Mouse (Mus musculus) myocyte (in vitro differentiated cells): ENCODE data around the gene Ankrd6. TPM values are rescaled to one million over a fixed set of nuclear protein-coding genes. Genes with fewer than 3 reads are reported as not detected.

Source experiments
- H3K27me3 ChIP-seq: one replicate; pipeline ENCODE4 v1.6.1; 2011; ENCODE audit not compliant: control insufficient read depth, insufficient read depth, insufficient read length
- H3K36me3 ChIP-seq: one replicate; pipeline ENCODE4 v1.6.1; 2011; ENCODE audit not compliant: control insufficient read depth, insufficient read depth
- H3K4me2 ChIP-seq: one replicate; pipeline ENCODE4 v1.6.1; 2011; ENCODE audit warnings: low read depth, control low read depth
- H3K4me3 ChIP-seq: one replicate; pipeline ENCODE4 v1.5.1; 2011; ENCODE audit warnings: mild to moderate bottlenecking, control low read depth, moderate library complexity
- H3K79me2 ChIP-seq: one replicate; pipeline ENCODE4 v1.6.1; 2011; ENCODE audit not compliant: control insufficient read depth, insufficient read depth
- H3ac ChIP-seq: one replicate; pipeline ENCODE4 v1.6.1; 2011; ENCODE audit not compliant: control insufficient read depth, insufficient read length
- CEBPB ChIP-seq: IDR thresholded peaks from 2 replicates; pipeline ENCODE4 v1.6.1; 2011; ENCODE audit warnings: mild to moderate bottlenecking, moderate library complexity; ENCODE audit not compliant: poor library complexity, insufficient read depth, severe bottlenecking
- E2F4 ChIP-seq: IDR thresholded peaks from one replicate; pipeline ENCODE4 v1.6.1; 2011; ENCODE audit warnings: mild to moderate bottlenecking, control low read depth, moderate library complexity; ENCODE audit not compliant: insufficient read depth
- MAX ChIP-seq: IDR thresholded peaks from one replicate; pipeline ENCODE4 v1.6.1; 2011; ENCODE audit warnings: low read depth, mild to moderate bottlenecking, control low read depth
- MYOD1 ChIP-seq, 3 experiments: IDR thresholded peaks; one replicate each; pipeline ENCODE4 v1.6.1; 2011; ENCODE audit warnings: control low read depth in 2 of 3, low read depth in 2 of 3, mild to moderate bottlenecking in 2 of 3, moderate library complexity in 1 of 3; ENCODE audit not compliant: insufficient read length in 2 of 3, control insufficient read depth in 1 of 3
- MYOG ChIP-seq, 3 experiments: IDR thresholded peaks; one replicate each; pipeline ENCODE4 v1.6.1; 2011; ENCODE audit warnings: control low read depth in 2 of 3, low read depth in 2 of 3, mild to moderate bottlenecking in 2 of 3; ENCODE audit not compliant: insufficient read length in 2 of 3, control insufficient read depth in 1 of 3, insufficient read depth in 1 of 3
- POLR2A ChIP-seq: IDR thresholded peaks from one replicate; pipeline ENCODE4 v1.6.1; 2011; ENCODE audit warnings: low read depth, mild to moderate bottlenecking, control low read depth, moderate library complexity; ENCODE audit not compliant: insufficient read length
- POLR2AphosphoS2 ChIP-seq: IDR thresholded peaks from one replicate; pipeline ENCODE4 v1.6.1; 2011; ENCODE audit warnings: low read depth, control low read depth; ENCODE audit not compliant: insufficient read length
- REST ChIP-seq: IDR thresholded peaks from one replicate; pipeline ENCODE4 v1.6.1; 2011; ENCODE audit warnings: mild to moderate bottlenecking, control low read depth, moderate library complexity; ENCODE audit not compliant: insufficient read depth, insufficient read length
- SRF ChIP-seq: IDR thresholded peaks from one replicate; pipeline ENCODE4 v1.6.1; 2011; ENCODE audit warnings: low read depth; ENCODE audit not compliant: control insufficient read depth, insufficient read length
- TCF12 ChIP-seq: IDR thresholded peaks from one replicate; pipeline ENCODE4 v1.6.1; 2011; ENCODE audit warnings: mild to moderate bottlenecking, control low read depth; ENCODE audit not compliant: poor library complexity, insufficient read depth, severe bottlenecking
- TCF3 ChIP-seq: IDR thresholded peaks from one replicate; pipeline ENCODE4 v1.6.1; 2011; ENCODE audit warnings: low read depth, control low read depth; ENCODE audit not compliant: insufficient read length
- USF1 ChIP-seq: IDR thresholded peaks from one replicate; pipeline ENCODE4 v1.6.1; 2011; ENCODE audit warnings: low read depth, mild to moderate bottlenecking, control low read depth, moderate library complexity
- polyA plus RNA-seq: library from polyadenylated mRNA; unstranded; fragments of >200 nt; fragmentation: generic; extraction: Trizol; gene quantifications from one replicate; pipeline ENCODE4 v1.2.1, GENCODE M21; 2012; ENCODE audit warnings: missing spikeins

Gene Ankrd6
- polyA plus RNA-seq, 1 experiment: 0.31 TPM

- no peak overlapping the region for H3K4me3 ChIP-seq
Observed at GRCm38 (mm10) chr4:32770284-32770810, 180.3 kb downstream of the Ankrd6 start.

GRCm38 (mm10) chr4:32768046-32768445, 182.6 kb downstream of the Ankrd6 start:
- Histone ChIP-seq H3K79me2 (no peaks in the 10 kb centered on the region), H3K27me3 (no peaks in the 10 kb centered on the region), H3ac (no peak overlapping the region), H3K4me2 (no peak overlapping the region), H3K36me3 (peaks cover 54% of the 10 kb centered on the region), H3K4me3 (no peak overlapping the region)
- TF ChIP-seq CEBPB: no peak
- no peak for TF ChIP-seq USF1
- no peak for TF ChIP-seq TCF12
- no peak for TF ChIP-seq POLR2AphosphoS2
- no peak for TF ChIP-seq SRF
- no peak for TF ChIP-seq MYOG (IDR thresholded peaks at IDR 0.05; ENCODE audit: control insufficient read depth in 1 of 3, insufficient read depth in 1 of 3, insufficient read length in 2 of 3, low read depth in 2 of 3)
- TF ChIP-seq POLR2A: no peak
- TF ChIP-seq TCF3: no peak
- no peak for TF ChIP-seq MYOD1 (IDR thresholded peaks at IDR 0.05; ENCODE audit: control insufficient read depth in 1 of 3, insufficient read length in 2 of 3, low read depth in 2 of 3)
- TF ChIP-seq MAX: no peak
- no peak for TF ChIP-seq E2F4
- no peak for TF ChIP-seq REST

More at GRCm38 (mm10) chr4:32770284-32770810, 180.3 kb downstream of the Ankrd6 start:
- Histone ChIP-seq H3ac (no peak overlapping the region), H3K27me3 (no peaks in the 10 kb centered on the region), H3K79me2 (no peaks in the 10 kb centered on the region), H3K4me2 (no peak overlapping the region), H3K36me3 (peaks cover 54% of the 10 kb centered on the region)
- TF ChIP-seq TCF3: no peak
- no peak for TF ChIP-seq POLR2A
- TF ChIP-seq E2F4: no peak
- TF ChIP-seq REST: no peak
- no peak for TF ChIP-seq POLR2AphosphoS2
- TF ChIP-seq TCF12: no peak
- no peak for TF ChIP-seq SRF
- TF ChIP-seq MYOG (IDR thresholded peaks at IDR 0.05; ENCODE audit: control insufficient read depth in 1 of 3, insufficient read depth in 1 of 3, insufficient read length in 2 of 3, low read depth in 2 of 3): no peak
- TF ChIP-seq MAX: no peak
- no peak for TF ChIP-seq USF1
- no peak for TF ChIP-seq CEBPB
- no peak for TF ChIP-seq MYOD1 (IDR thresholded peaks at IDR 0.05; ENCODE audit: control insufficient read depth in 1 of 3, insufficient read length in 2 of 3, low read depth in 2 of 3)

GRCm38 (mm10) chr4:32767471-32767870, 183.2 kb downstream of the Ankrd6 start:
- H3K79me2 ChIP-seq: no peaks in the 10 kb centered on the region
- H3ac ChIP-seq: no peak overlapping the region
- no peak for TF ChIP-seq SRF
- no peak for TF ChIP-seq POLR2A
- no peak for TF ChIP-seq POLR2AphosphoS2
- no peak for TF ChIP-seq MYOD1 (IDR thresholded peaks at IDR 0.05; ENCODE audit: control insufficient read depth in 1 of 3, insufficient read length in 2 of 3, low read depth in 2 of 3)
- no peak for TF ChIP-seq CEBPB
- no peak for TF ChIP-seq MYOG (IDR thresholded peaks at IDR 0.05; ENCODE audit: control insufficient read depth in 1 of 3, insufficient read depth in 1 of 3, insufficient read length in 2 of 3, low read depth in 2 of 3)
- TF ChIP-seq USF1: no peak
- no peak for TF ChIP-seq E2F4
- no peak for TF ChIP-seq TCF3
- no peak for TF ChIP-seq MAX
- TF ChIP-seq REST: no peak
- no peak for TF ChIP-seq TCF12

GRCm38 (mm10) chr4:32757430-32757829, 193.2 kb downstream of the Ankrd6 start:
- no peak for TF ChIP-seq POLR2AphosphoS2
- no peak for TF ChIP-seq POLR2A
- TF ChIP-seq REST: no peak
- no peak for TF ChIP-seq MYOG (IDR thresholded peaks at IDR 0.05; ENCODE audit: control insufficient read depth in 1 of 3, insufficient read depth in 1 of 3, insufficient read length in 2 of 3, low read depth in 2 of 3)
- no peak for TF ChIP-seq TCF12
- no peak for TF ChIP-seq MAX
- TF ChIP-seq USF1: no peak
- TF ChIP-seq SRF: no peak
- TF ChIP-seq CEBPB: no peak
- no peak for TF ChIP-seq TCF3
- no peak for TF ChIP-seq E2F4
- no peak for TF ChIP-seq MYOD1 (IDR thresholded peaks at IDR 0.05; ENCODE audit: control insufficient read depth in 1 of 3, insufficient read length in 2 of 3, low read depth in 2 of 3)
- Histone ChIP-seq H3K79me2 (no peaks in the 10 kb centered on the region), H3K4me3 (no peak overlapping the region), H3K36me3 (peaks cover 57% of the 10 kb centered on the region), H3K4me2 (no peak overlapping the region), H3ac (no peak overlapping the region), H3K27me3 (no peaks in the 10 kb centered on the region)

More at GRCm38 (mm10) chr4:32767471-32767870, 183.2 kb downstream of the Ankrd6 start:
- Histone ChIP-seq H3K4me3 (no peak overlapping the region), H3K4me2 (no peak overlapping the region), H3K36me3 (peaks cover 56% of the 10 kb centered on the region), H3K27me3 (no peaks in the 10 kb centered on the region)

Other genes with a start within 250 kb of the Ankrd6 start
- 37.0 TPM for gene Lyrm2, start 150.6 kb downstream of the Ankrd6 start, polyA plus RNA-seq
- 7.9 TPM for gene Rragd, start 32.2 kb upstream of the Ankrd6 start, polyA plus RNA-seq
- gene Ube2j1, start 80.6 kb upstream of the Ankrd6 start, polyA plus RNA-seq: 31.4 TPM
- 0.48 TPM for gene Gabrr2, start 112.2 kb upstream of the Ankrd6 start, polyA plus RNA-seq
- gene Gabrr1, start 181.7 kb upstream of the Ankrd6 start, polyA plus RNA-seq: not detected
- gene Pm20d2, start 238.9 kb upstream of the Ankrd6 start, polyA plus RNA-seq: not detected